In genomic region chr5:136246452-136246838, GRCm38 (mm10) we compare ENCODE assay signal across 8 mouse cellular contexts. TPM values are rescaled to one million over a fixed set of nuclear protein-coding genes. Genes with fewer than 3 reads are reported as not detected.
DNase-seq lines count a peak whose midpoint lies in the region; ATAC-seq and TF ChIP-seq lines count a peak whose summit lies in the region.

TSS of gene Sh2b2 (minus strand) at chr5:136246556.

- WGBS in neural tube, embryonic 11.5 days: 89% methylated on average over 2 of the region's 2 CpGs
- WGBS in embryonic facial prominence, embryonic 15.5 days: 83% methylated on average over 2 of the region's 2 CpGs
- WGBS in intestine, embryonic 16.5 days: 77% methylated on average over 2 of the region's 2 CpGs

- no peak for ATAC-seq in neural tube, embryonic 11.5 days (ENCODE audit: insufficient read depth, low FRiP score, low TSS enrichment)
- ATAC-seq in embryonic facial prominence, embryonic 15.5 days (ENCODE audit: insufficient number of reproducible peaks, low FRiP score, low TSS enrichment, low read depth): no peak
- no peak for ATAC-seq in intestine, embryonic 16.5 days

- no peaks in the 10 kb centered on the region for H3K9me3 ChIP-seq in neural tube, embryonic 11.5 days (ENCODE audit: control insufficient read depth, low read length)
- H3K9me3 ChIP-seq in embryonic facial prominence, embryonic 15.5 days (replicated peaks): no peaks in the 10 kb centered on the region
- no peaks in the 10 kb centered on the region for H3K9me3 ChIP-seq in intestine, embryonic 16.5 days (ENCODE audit: control insufficient read depth, low read length)

- H3ac ChIP-seq in myocyte (ENCODE audit: control insufficient read depth, insufficient read length): peak within 1 kb of the TSS; percentile 54

- peak within 1 kb of the TSS; percentile 62 for H3K9ac ChIP-seq in neural tube, embryonic 11.5 days (ENCODE audit: low read length)
- no peak within 1 kb of the TSS for H3K9ac ChIP-seq in embryonic facial prominence, embryonic 15.5 days
- H3K9ac ChIP-seq in intestine, embryonic 16.5 days (ENCODE audit: low read depth, low read length): peak within 1 kb of the TSS; percentile 58

- peak within 1 kb of the TSS; percentile 88 for H3K4me2 ChIP-seq in neural tube, embryonic 11.5 days (ENCODE audit: low read depth)
- peak within 1 kb of the TSS; percentile 96 for H3K4me2 ChIP-seq in embryonic facial prominence, embryonic 15.5 days (replicated peaks)
- peak within 1 kb of the TSS; percentile 95 for H3K4me2 ChIP-seq in intestine, embryonic 16.5 days (ENCODE audit: low read depth, low read length)
- peak within 1 kb of the TSS; percentile 97 for H3K4me2 ChIP-seq in myocyte (ENCODE audit: low read depth)

- DNase-seq in neural tube, embryonic 11.5 days (ENCODE audit: low spot score): no peak
- no peak for DNase-seq in neural tube, embryonic 10.5 days (ENCODE audit: extremely low spot score, low spot score)
- DNase-seq in thymus, postnatal 0 days (ENCODE audit: low spot score): no peak
- DNase-seq in ovary, postnatal 10 days (ENCODE audit: low spot score): no peak
- DNase-seq in cerebellum, adult 11-12 months: no peak

- no peaks in the 10 kb centered on the region for H3K27me3 ChIP-seq in neural tube, embryonic 11.5 days (ENCODE audit: control insufficient read depth, insufficient read depth, low read length)
- no peaks in the 10 kb centered on the region for H3K27me3 ChIP-seq in embryonic facial prominence, embryonic 15.5 days
- no peaks in the 10 kb centered on the region for H3K27me3 ChIP-seq in intestine, embryonic 16.5 days (replicated peaks; ENCODE audit: control insufficient read depth, insufficient read depth, low read length)
- H3K27me3 ChIP-seq in myocyte (ENCODE audit: control insufficient read depth, insufficient read depth, insufficient read length): no peaks in the 10 kb centered on the region

- H3K4me1 ChIP-seq in neural tube, embryonic 11.5 days (ENCODE audit: control insufficient read depth, insufficient read depth, low read length): peaks cover 13% of the 10 kb centered on the region
- peaks cover 23% of the 10 kb centered on the region for H3K4me1 ChIP-seq in embryonic facial prominence, embryonic 15.5 days
- H3K4me1 ChIP-seq in intestine, embryonic 16.5 days (ENCODE audit: control insufficient read depth, insufficient read depth, low read length): peaks cover 8% of the 10 kb centered on the region

- peak within 1 kb of the TSS; percentile 78 for H3K4me3 ChIP-seq in neural tube, embryonic 11.5 days (ENCODE audit: low read depth, low read length)
- H3K4me3 ChIP-seq in embryonic facial prominence, embryonic 15.5 days (replicated peaks): peak within 1 kb of the TSS; percentile 76
- peak within 1 kb of the TSS; percentile 80 for H3K4me3 ChIP-seq in intestine, embryonic 16.5 days (ENCODE audit: low read length)
- H3K4me3 ChIP-seq in myocyte: peak within 1 kb of the TSS; percentile 57

- peaks cover 2% of the 10 kb centered on the region for H3K36me3 ChIP-seq in neural tube, embryonic 11.5 days (ENCODE audit: control insufficient read depth, insufficient read depth, low read length)
- no peaks in the 10 kb centered on the region for H3K36me3 ChIP-seq in embryonic facial prominence, embryonic 15.5 days
- no peaks in the 10 kb centered on the region for H3K36me3 ChIP-seq in intestine, embryonic 16.5 days (ENCODE audit: control insufficient read depth, insufficient read depth, low read length)
- no peaks in the 10 kb centered on the region for H3K36me3 ChIP-seq in myocyte (ENCODE audit: control insufficient read depth, insufficient read depth)

- no peak for TF ChIP-seq POLR2A in myocyte (IDR thresholded peaks at IDR 0.05; ENCODE audit: insufficient read length, low read depth)

- peak within 1 kb of the TSS; percentile 89; the same call in 1 of the 2 replicates for H3K27ac ChIP-seq in neural tube, embryonic 11.5 days (ENCODE audit: low read depth, low read length)
- H3K27ac ChIP-seq in embryonic facial prominence, embryonic 15.5 days (replicated peaks): 0 out of 2 replicates have a peak within 1 kb of the TSS, but pooled peaks have one; percentile 68
- H3K27ac ChIP-seq in intestine, embryonic 16.5 days (ENCODE audit: low read length): peak within 1 kb of the TSS; percentile 29

- H3K79me2 ChIP-seq in myocyte (ENCODE audit: control insufficient read depth, insufficient read depth): no peaks in the 10 kb centered on the region

TF ChIP-seq in myocyte, 11 proteins besides CTCF, POLR2A, EP300 and RAD21:
- TF ChIP-seq E2F4 (IDR thresholded peaks at IDR 0.05; ENCODE audit: insufficient read depth): no peak
- TF ChIP-seq MYOD1 (IDR thresholded peaks at IDR 0.05; ENCODE audit: control insufficient read depth in 1 of 3, insufficient read length in 2 of 3, low read depth in 2 of 3): peak in 2 of 3 experiments; percentile 77 to 83
- no peak for TF ChIP-seq MAX (IDR thresholded peaks at IDR 0.05; ENCODE audit: low read depth)
- TF ChIP-seq SRF (IDR thresholded peaks at IDR 0.05; ENCODE audit: control insufficient read depth, insufficient read length, low read depth): no peak
- no peak for TF ChIP-seq REST (IDR thresholded peaks at IDR 0.05; ENCODE audit: insufficient read depth, insufficient read length)
- no peak for TF ChIP-seq USF1 (IDR thresholded peaks at IDR 0.05; ENCODE audit: low read depth)
- TF ChIP-seq MYOG (IDR thresholded peaks at IDR 0.05; ENCODE audit: control insufficient read depth in 1 of 3, insufficient read depth in 1 of 3, insufficient read length in 2 of 3, low read depth in 2 of 3): peak in 1 of 3 experiments; percentile 30
- no peak for TF ChIP-seq TCF3 (IDR thresholded peaks at IDR 0.05; ENCODE audit: insufficient read length, low read depth)

RNA-seq across cellular contexts. Expression of gene Sh2b2, which starts in this region (rescaled TPM):
- 16.3 and 17.3 TPM in 2 replicates for polyA plus RNA-seq in neural tube, embryonic 11.5 days (2014; fragmentation: Nextera tagmentation; extraction: Ambion mirVana)
- polyA plus RNA-seq in embryonic facial prominence, embryonic 15.5 days (2015; fragmentation: Nextera tagmentation; extraction: Ambion mirVana): 8.2 and 9.1 TPM in 2 replicates
- polyA plus RNA-seq in intestine, embryonic 16.5 days (2015; fragmentation: Nextera tagmentation; extraction: Ambion mirVana): 2.2 TPM in 2 replicates
- polyA plus RNA-seq in myocyte (2012; fragmentation: generic; extraction: Trizol): 7.7 TPM
- 2.6 and 2.7 TPM in 2 replicates for polyA plus RNA-seq in thymus, postnatal 0 days (2015; fragmentation: Nextera tagmentation; extraction: Ambion mirVana)

Comparison
In these comparisons a context has a peak if more than half of its experiments do, and no peak if none do; other contexts are left out.
1. H3K27ac ChIP-seq: peak in every context shown above with its lines; median percentile 89 in neural tube, embryonic 11.5 days; 68 in embryonic facial prominence, embryonic 15.5 days; 29 in intestine, embryonic 16.5 days.